Mouse (Mus musculus) stomach, postnatal 0 days (tissue): Measurements from ENCODE around the gene Fam174a. TPM values are rescaled to one million over a fixed set of nuclear protein-coding genes. Genes with fewer than 3 reads are reported as not detected.
A peak's percentile ranks its signal among the peaks of the same experiment; 100 is the strongest.

ENCODE experiments used
- ATAC-seq: fragments of 200-750 bp; cut with Nextera tagmentation; 2 replicates; pipeline ENCODE4 v1.8.0; 2017; ENCODE audit not compliant: low FRiP score, low TSS enrichment
- DNase-seq: peaks from one replicate; pipeline ENCODE4 v3.0.0-alpha.2; 2016; ENCODE audit warnings: low spot score
- H3K27ac ChIP-seq: fragments of 300-500 bp; sonication (generic); replicated peaks from 2 replicates; pipeline ENCODE4 v1.5.1; 2014; ENCODE audit warnings: mild to moderate bottlenecking, control low read depth
- H3K27me3 ChIP-seq: fragments of 300-500 bp; sonication (generic); 2 replicates; pipeline ENCODE4 v1.6.1; 2014; ENCODE audit warnings: low read length; ENCODE audit not compliant: control insufficient read depth, insufficient read depth
- H3K36me3 ChIP-seq: fragments of 300-500 bp; sonication (generic); 2 replicates; pipeline ENCODE4 v1.6.1; 2014; ENCODE audit warnings: low read length, mixed read lengths; ENCODE audit not compliant: control insufficient read depth, insufficient read depth
- H3K4me1 ChIP-seq: fragments of 300-500 bp; sonication (generic); replicated peaks from 2 replicates; pipeline ENCODE4 v1.6.1; 2014; ENCODE audit warnings: antibody characterized with exemption; ENCODE audit not compliant: control insufficient read depth, insufficient read depth
- H3K4me2 ChIP-seq: fragments of 300-500 bp; sonication (generic); replicated peaks from 2 replicates; pipeline ENCODE4 v1.6.1; 2014; ENCODE audit warnings: low read depth, mild to moderate bottlenecking, control low read depth, moderate library complexity
- H3K4me3 ChIP-seq: fragments of 300-500 bp; sonication (generic); 2 replicates; pipeline ENCODE4 v1.5.1; 2014; ENCODE audit warnings: low read depth, low read length, control low read depth
- H3K9ac ChIP-seq: fragments of 300-500 bp; sonication (generic); 2 replicates; pipeline ENCODE4 v1.6.1; 2014; ENCODE audit warnings: mild to moderate bottlenecking, low read length, control low read depth, mixed read lengths
- H3K9me3 ChIP-seq: fragments of 300-500 bp; sonication (generic); 2 replicates; pipeline ENCODE4 v1.6.1; 2016; ENCODE audit warnings: low read length; ENCODE audit not compliant: control insufficient read depth
- CTCF ChIP-seq: IDR thresholded peaks from 2 replicates; pipeline ENCODE4 v1.5.1; 2016; ENCODE audit warnings: antibody characterized with exemption, low read depth, mild to moderate bottlenecking, moderate library complexity
- EP300 ChIP-seq: optimal IDR thresholded peaks from 2 replicates; pipeline ENCODE3; 2016; ENCODE audit warnings: antibody characterized with exemption
- WGBS: fragments of 180-500 bp; shearing (Covaris S2); extraction: QIAGEN DNeasy Blood & Tissue Kit; methylation state at CpG from one replicate; pipeline ENCODE4 v1.1.7; 2014; 5-methylcytosine and 5-hydroxymethylcytosine counted together
- polyA plus RNA-seq: library from polyadenylated mRNA; unstranded; fragments of >200 nt; fragmentation: Nextera tagmentation; extraction: Ambion mirVana; gene quantifications from 2 replicates; pipeline ENCODE4 v1.2.1, GENCODE M21; 2015

Gene Fam174a
- polyA plus RNA-seq, 1 experiment from 2014 or later, result 32.3 TPM

DNA sequence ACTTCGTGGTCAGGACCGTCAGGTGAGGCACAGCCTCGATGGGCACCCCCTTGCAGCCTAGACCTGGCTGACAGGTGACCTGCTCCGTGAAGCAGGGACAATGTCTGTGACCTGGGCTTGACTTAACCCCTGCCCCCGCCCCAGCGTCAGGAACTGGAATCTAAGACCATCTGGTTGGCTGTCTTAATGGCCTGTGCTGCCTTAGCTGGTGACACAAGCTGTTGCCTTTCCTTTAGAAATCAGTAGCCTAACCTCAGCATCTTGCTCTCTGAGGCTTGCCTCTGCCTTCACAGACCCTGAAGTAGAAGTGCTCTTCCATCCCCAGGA, 769 bp downstream of the Fam174a start:
- Histone ChIP-seq H3K36me3 (no peaks in the 10 kb centered on the region), H3K27me3 (no peaks in the 10 kb centered on the region), H3K9me3 (no peaks in the 10 kb centered on the region), H3K4me2 (peak overlapping the region; percentile 93), H3K9ac (peak overlapping the region; percentile 92), H3K4me3 (peak overlapping the region; percentile 91), H3K27ac (peak overlapping the region; percentile 91), H3K4me1 (peaks cover 3% of the 10 kb centered on the region; the same call in 1 of the 2 replicates)
- TF ChIP-seq CTCF (no peak), EP300 (no peak)
- ATAC-seq, result no peak
- WGBS, result 2% methylated on average over 6 of the region's 6 CpGs
- no peak for DNase-seq

DNA sequence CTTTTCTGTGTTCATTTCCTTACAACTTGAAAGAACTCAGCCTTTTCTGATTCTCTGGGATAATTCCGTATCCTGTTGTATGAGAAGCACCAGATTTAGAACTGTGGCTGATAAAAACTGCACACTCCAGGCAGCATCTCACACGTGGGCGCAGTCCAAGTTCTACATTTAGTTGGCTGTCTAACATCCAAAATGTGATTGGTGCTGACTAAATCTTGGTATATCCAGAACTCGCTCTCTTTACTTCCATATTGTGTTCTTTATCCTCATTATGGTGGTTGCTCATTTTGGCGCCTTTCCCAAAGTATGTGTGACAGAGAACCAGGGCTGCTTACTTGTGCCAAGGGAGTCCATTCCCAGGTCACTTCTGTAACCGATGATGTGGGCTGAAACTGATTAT, 2.6 kb downstream of the Fam174a start:
- ATAC-seq (no peak), DNase-seq (no peak)
- Histone ChIP-seq H3K4me2 (no peak overlapping the region), H3K27ac (no peak overlapping the region), H3K9ac (no peak overlapping the region), H3K9me3 (no peaks in the 10 kb centered on the region), H3K27me3 (no peaks in the 10 kb centered on the region), H3K36me3 (no peaks in the 10 kb centered on the region), H3K4me3 (no peak overlapping the region), H3K4me1 (peaks cover 3% of the 10 kb centered on the region; the same call in 1 of the 2 replicates)
- 61% methylated on average over 6 of the region's 6 CpGs for WGBS
- TF ChIP-seq EP300 (no peak), CTCF (no peak)

DNA sequence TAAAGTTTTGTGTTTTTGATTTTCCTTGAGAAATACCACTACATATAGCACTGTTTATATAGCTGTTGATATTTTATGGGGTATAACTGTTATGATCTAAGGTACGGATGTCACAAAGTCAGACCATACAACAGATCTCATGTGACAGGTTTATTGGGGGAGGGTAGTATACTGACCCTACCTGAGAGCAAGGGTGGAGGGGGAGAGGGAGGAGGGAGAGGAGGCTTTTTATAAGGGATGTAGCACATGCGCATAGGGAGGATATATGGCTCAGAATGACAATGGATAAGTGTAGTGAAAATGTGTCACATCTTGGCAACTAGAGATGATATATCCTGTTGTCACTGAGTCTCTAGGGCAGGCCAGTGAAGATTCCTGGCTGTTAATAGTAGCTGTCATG, 8.8 kb downstream of the Fam174a start:
- H3K9ac ChIP-seq, result no peak overlapping the region
- H3K27me3 ChIP-seq, result no peaks in the 10 kb centered on the region
- DNase-seq, result no peak
- TF ChIP-seq CTCF, result no peak
- no peak for TF ChIP-seq EP300
- no peaks in the 10 kb centered on the region for H3K4me1 ChIP-seq
- no peaks in the 10 kb centered on the region for H3K9me3 ChIP-seq
- H3K36me3 ChIP-seq, result peaks cover 9% of the 10 kb centered on the region
- ATAC-seq, result no peak
- H3K4me2 ChIP-seq, result no peak overlapping the region
- H3K27ac ChIP-seq, result no peak overlapping the region
- WGBS, result 85% methylated on average over 2 of the region's 2 CpGs
- no peak overlapping the region for H3K4me3 ChIP-seq

DNA sequence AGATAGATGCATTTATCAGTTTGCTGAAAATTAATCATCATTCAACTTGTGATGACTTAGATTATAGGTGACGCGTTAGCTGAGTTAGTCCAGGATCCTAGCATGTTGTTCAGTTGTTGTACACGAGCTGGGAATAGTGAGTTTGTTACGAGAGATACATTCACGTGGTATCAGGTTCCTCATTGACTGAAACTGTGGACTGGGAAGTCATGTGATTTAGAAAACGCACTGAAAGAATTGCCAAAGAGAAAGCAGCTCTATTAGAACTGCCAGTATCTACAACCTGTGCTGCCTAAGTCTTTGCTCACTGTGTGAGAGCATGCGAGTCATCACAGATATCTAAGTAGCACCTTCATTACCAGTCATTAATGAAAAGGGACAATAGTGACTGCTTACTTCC, 9.6 kb downstream of the Fam174a start:
- 80% methylated on average over 7 of the region's 7 CpGs for WGBS
- no peaks in the 10 kb centered on the region for H3K27me3 ChIP-seq
- DNase-seq, result no peak

DNA sequence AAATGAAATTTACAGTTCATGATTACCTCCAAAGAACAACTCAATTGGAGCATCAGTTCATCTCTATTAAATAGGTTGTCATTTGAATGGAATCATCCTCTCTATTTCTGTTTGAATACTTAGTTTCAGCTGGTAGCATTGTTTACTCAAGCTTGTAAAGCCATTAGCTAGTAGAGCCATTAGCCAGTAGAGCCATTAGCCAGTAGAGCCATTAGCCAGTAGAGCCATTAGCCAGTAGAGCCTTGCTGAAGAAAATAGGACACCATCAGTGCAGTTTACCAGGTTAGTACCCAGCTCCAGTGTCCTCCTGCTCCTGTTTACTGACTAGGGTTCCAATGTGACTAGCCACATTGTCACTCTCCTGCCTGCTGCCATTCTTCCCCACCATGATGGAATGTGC, 13.4 kb downstream of the Fam174a start:
- no peaks in the 10 kb centered on the region for H3K4me1 ChIP-seq
- no peak overlapping the region for H3K9ac ChIP-seq
- no peak overlapping the region for H3K4me2 ChIP-seq
- no peaks in the 10 kb centered on the region for H3K27me3 ChIP-seq
- H3K36me3 ChIP-seq, result peaks cover 10% of the 10 kb centered on the region
- H3K27ac ChIP-seq, result no peak overlapping the region
- DNase-seq, result no peak
- ATAC-seq, result no peak
- H3K9me3 ChIP-seq, result no peaks in the 10 kb centered on the region
- no peak for TF ChIP-seq EP300
- no peak for TF ChIP-seq CTCF
- no peak overlapping the region for H3K4me3 ChIP-seq

More for the DNA sequence above, 9.6 kb downstream of the Fam174a start:
- no peak overlapping the region for H3K9ac ChIP-seq
- H3K4me2 ChIP-seq, result no peak overlapping the region
- no peaks in the 10 kb centered on the region for H3K9me3 ChIP-seq
- no peak overlapping the region for H3K4me3 ChIP-seq
- H3K36me3 ChIP-seq, result peaks cover 10% of the 10 kb centered on the region
- TF ChIP-seq CTCF (no peak), EP300 (no peak)
- no peak overlapping the region for H3K27ac ChIP-seq
- ATAC-seq, result no peak
- no peaks in the 10 kb centered on the region for H3K4me1 ChIP-seq

DNA sequence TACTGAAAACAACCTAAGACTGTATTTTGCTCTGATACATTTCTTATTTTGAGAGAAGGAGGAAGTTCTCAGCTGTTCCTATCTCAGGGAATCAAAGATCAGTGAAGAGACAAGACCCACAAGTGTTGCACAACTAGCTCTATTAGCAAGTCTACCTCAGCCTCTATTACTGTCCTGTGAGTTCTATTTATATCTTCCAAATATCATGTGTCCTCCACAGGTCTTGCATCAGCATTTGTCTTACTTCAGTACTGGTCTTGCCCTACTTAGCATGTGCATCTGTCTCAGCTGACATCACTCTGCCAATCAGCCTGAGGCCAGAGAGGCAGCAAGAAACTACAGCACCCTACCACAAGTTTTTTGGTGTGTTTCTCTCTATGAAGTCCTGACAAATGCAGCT, 26.2 kb downstream of the Fam174a start:
- ATAC-seq, result no peak
- TF ChIP-seq EP300 (no peak), CTCF (no peak)
- DNase-seq, result no peak
- Histone ChIP-seq H3K27ac (no peak overlapping the region), H3K4me3 (no peak overlapping the region), H3K36me3 (no peaks in the 10 kb centered on the region), H3K4me1 (no peaks in the 10 kb centered on the region), H3K9ac (no peak overlapping the region), H3K27me3 (no peaks in the 10 kb centered on the region), H3K4me2 (no peak overlapping the region), H3K9me3 (no peaks in the 10 kb centered on the region)
